Mouse (Mus musculus): ENCODE results near the gene Pip5k1b. TPM values are rescaled to one million over a fixed set of nuclear protein-coding genes. Genes with fewer than 3 reads are reported as not detected.

The Pip5k1b gene
- total RNA-seq, 2 experiments from 2014 or later: 8.1 to 8.2 TPM

DNA sequence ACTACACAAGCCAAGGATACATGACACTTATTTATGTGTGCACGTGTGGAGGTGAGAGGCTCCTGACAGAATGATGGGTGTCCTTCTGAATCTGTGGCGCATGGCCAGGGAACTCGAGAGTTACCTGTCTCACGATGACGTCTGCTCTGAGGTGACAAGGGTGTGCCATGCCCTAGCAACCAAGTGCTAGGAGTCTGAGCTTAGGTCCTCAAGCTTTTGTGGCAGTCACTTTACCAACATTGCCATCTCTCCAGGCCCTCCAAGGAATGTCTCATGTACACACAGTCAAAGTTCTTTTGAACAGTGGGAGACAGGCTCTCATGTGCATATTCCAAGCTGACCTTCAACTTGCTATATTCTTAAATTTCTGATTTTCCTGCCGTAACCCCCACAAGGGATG is 297.7 kb downstream of the Pip5k1b start:
- intact Hi-C loops (cut with DNase I): no loop called here
- DNase-seq (ENCODE audit: extremely low spot score in 1 of 2, low spot score in 2 of 2): no peak

DNA sequence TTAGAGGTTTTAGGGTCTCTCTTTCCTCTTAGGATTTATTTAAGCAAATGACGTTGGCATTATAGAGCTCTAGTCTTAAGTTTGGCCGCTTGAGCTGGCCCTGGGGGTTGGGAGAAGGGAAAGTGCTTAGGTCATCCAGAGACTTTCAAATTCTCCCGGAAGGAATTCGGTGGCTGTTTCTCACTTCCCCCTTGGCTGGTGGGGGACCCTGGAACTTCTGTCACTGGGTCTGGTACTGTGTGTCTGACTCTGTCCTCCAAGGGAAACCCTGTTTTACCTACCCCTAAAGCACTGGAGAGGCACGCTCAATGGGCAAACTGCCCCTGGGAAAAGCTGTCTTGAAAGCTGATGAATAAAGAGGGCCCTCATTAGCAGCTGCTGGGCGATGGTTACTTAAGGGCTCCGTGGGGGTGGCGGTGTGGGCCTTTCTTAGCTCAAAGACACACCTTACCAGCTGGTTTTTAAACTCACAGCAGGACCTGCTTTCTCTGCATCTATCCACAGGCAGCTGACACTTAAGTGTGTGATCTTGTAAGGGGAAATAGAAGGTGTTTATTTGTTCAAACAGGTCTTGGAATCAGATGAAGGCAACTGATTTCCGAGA is 301.9 kb downstream of the Pip5k1b start:
- peak in 1 of 2 experiments; percentile 56 for DNase-seq (ENCODE audit: extremely low spot score in 1 of 2, low spot score in 2 of 2)
- intact Hi-C loops (cut with DNase I): no loop called here

DNA sequence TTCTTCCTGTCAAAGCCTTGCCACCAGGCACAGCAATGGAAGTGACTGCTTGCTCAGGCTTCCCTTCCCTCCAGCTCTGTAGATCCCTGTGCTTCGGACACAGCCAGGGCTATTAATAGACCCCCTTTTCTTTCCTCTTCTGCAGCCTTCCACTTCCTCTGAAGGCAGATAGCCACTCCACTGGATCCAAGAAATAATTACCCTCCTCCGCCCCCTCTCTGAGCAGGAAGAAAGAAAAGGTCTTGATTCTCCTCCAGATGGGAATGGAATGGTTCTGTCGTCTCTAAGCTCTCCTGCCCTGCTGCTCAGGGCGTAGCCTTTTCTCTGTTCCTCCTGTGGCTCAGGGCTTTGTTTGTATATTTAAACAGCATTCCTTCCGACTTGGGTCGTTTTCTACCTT is 303.8 kb downstream of the Pip5k1b start:
- peak in 1 of 2 experiments; percentile 38 for DNase-seq (ENCODE audit: extremely low spot score in 1 of 2, low spot score in 2 of 2)
- intact Hi-C loops (cut with DNase I): no loop called here

Other genes starting within 250 kb of the Pip5k1b start
- 10 to 100 TPM; 31.0 to 31.5 TPM for gene Fam122a, start 78.5 kb downstream of the Pip5k1b start, total RNA-seq (2021)
- under 1 TPM; 0.61 to 0.84 TPM for gene Tmem252, start 118.1 kb upstream of the Pip5k1b start, total RNA-seq (2021)